Mouse (Mus musculus): ENCODE data around the gene Cyp2c67.
"Not testable (repeated sequence)": the region's sequence is repeated elsewhere in the genome, so short reads cannot be mapped to it uniquely, and the experiment has no call there.

Cyp2c67 gene

DNA sequence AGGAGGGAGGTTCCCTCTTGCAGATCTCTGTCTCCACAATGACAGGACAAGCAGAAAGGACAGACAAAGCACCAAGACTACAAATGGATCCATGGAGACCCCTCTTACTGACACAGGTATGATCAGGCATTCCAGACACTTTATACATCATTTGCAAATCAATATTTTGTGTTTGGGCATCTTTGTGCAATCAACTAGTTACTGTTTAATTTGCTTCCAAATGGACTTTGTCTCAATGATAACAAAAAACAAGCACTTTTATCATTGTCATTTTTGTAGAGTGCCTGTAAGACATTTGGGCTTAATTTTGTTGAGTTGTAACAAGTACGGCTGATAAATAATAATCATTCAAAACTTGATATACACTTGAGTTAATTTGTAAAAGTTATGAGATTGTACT is at the start of gene Cyp2c67:
Gene Cyp2c67 (minus strand): TSS at position 114 of the 400 bp plus-strand sequence.
- in situ Hi-C loops (cut with MboI, MseI): no loop called here

DNA sequence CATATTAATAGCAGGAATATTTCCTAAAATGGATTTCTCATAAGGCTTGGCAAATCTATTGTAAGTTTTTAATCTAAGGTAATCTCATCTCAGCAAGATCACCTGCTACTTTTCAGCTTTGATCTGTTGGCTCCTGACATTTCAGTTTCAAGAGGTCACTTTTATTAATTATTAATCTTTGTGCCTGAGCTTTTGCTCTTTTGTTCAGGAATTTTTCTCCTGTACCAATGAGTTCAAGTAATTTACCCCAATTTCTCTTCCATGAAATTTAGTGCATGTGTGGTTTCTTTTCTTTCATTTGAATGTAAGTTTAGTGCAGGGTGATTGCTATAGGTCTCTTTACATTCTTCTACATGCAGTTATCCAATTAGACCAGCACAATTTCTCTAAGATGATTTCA is 16.8 kb upstream of the Cyp2c67 start:
- in situ Hi-C loops (cut with MboI, MseI): not testable (repeated sequence)

DNA sequence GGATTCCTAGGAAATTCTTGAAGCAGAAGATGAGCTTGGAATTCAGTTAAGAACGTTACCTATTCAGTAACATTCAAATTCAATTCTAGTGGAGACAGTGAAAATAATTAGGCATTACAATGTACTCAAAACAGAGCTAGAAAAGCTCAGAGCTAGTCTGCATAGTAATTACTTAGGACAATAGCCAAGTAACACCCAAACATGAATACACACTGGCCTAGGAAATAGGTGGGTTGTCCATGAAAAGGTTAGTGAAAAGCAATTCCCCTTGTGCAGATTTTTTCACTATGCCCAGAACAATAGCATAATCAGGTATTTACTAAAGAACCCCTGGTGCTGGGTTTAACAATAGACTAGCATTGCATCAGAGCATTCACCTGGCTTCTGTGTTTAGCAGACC is 3.5 kb upstream of the Cyp2c67 start:
- in situ Hi-C loops (cut with MboI, MseI): no loop called here

DNA sequence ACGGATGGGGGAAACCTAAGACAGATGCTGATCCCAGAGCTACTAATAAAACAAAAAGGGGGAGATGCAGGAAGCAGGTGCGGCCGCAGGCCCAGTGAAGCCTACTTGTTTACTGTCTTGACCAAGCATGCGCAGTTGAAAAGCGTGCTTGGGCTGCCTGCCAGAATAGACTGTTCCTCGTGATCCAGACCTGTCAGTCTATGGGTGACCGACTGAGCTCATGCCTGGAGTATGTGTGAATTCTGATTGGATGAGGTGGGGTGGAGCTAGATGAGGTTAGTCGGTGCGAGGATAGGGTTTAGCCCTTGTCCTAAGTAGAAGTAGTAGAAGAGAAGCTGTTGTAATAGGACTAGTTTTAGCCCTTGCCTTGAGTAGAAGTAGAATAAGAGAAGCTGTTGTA is 1.3 kb downstream of the Cyp2c67 start:
- in situ Hi-C loops (cut with MboI, MseI): no loop called here

DNA sequence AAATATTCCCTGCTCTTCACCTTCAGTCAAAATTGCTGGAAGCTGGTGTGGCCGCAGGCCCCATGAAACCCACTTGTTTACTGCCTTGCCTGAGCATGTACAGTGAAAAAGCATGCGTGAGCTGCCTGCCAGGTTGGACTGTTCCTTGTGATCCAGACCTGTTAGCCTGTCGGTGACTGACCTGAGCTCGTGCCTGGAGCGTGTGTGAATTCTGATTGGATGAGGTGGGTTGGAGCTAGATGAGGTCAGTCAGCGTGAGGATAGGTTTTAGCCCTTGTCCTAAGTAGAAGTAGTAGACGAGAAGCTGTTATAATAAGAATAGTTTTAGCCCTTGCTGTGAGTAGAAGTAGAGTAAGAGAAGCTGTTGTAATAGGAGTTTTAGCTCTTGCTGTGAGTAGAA is 4.3 kb downstream of the Cyp2c67 start:
- in situ Hi-C loops (cut with MboI, MseI): not testable (repeated sequence)

Data from regulatory T cell (primary cell).